Mouse (Mus musculus) heart, adult 2 months (tissue): ENCODE data around the gene Xpot. TPM values are rescaled to one million over a fixed set of nuclear protein-coding genes. Genes with fewer than 3 reads are reported as not detected.

Experiments
- DNase-seq, 2 experiments: peaks; one replicate each; pipeline ENCODE4 v3.0.0; 2021
- H3K27ac ChIP-seq: fragments of 200-600 bp; 2 replicates; pipeline ENCODE4 v1.8.1; 2022
- H3K27me3 ChIP-seq: fragments of 200-500 bp; 2 replicates; pipeline ENCODE4 v1.6.1; 2012; ENCODE audit warnings: mild to moderate bottlenecking, low read length, inconsistent platforms, mixed read lengths; ENCODE audit not compliant: control insufficient read depth, insufficient read depth
- H3K36me3 ChIP-seq: fragments of 200-500 bp; 2 replicates; pipeline ENCODE4 v1.6.1; 2012; ENCODE audit warnings: low read length, inconsistent platforms; ENCODE audit not compliant: control insufficient read depth, insufficient read depth
- H3K4me1 ChIP-seq: fragments of 200-500 bp; 2 replicates; pipeline ENCODE4 v1.6.1; 2011; ENCODE audit warnings: low read length; ENCODE audit not compliant: control insufficient read depth, insufficient read depth
- H3K4me3 ChIP-seq: fragments of 200-600 bp; 2 replicates; pipeline ENCODE4 v1.8.1; 2022
- H3K79me2 ChIP-seq: fragments of 200-500 bp; replicated peaks from 2 replicates; pipeline ENCODE4 v1.6.1; 2012; ENCODE audit warnings: mild to moderate bottlenecking, inconsistent platforms, low read length, moderate library complexity, mixed read lengths; ENCODE audit not compliant: control insufficient read depth, insufficient read depth
- H3K9ac ChIP-seq: fragments of 200-500 bp; 2 replicates; pipeline ENCODE4 v1.6.1; 2012; ENCODE audit warnings: low read depth, mild to moderate bottlenecking, control low read depth, inconsistent platforms, low read length, mixed read lengths
- CTCF ChIP-seq: fragments of 200-600 bp; IDR thresholded peaks from 2 replicates; pipeline ENCODE4 v1.8.1; 2022; ENCODE audit warnings: antibody characterized with exemption, mild to moderate bottlenecking, moderate library complexity
- EP300 ChIP-seq: fragments of 200-500 bp; IDR thresholded peaks from 2 replicates; pipeline ENCODE4 v1.6.1; 2011; ENCODE audit warnings: low read depth, low read length, control low read depth; ENCODE audit not compliant: insufficient read depth
- POLR2A ChIP-seq: fragments of 200-500 bp; IDR thresholded peaks from 2 replicates; pipeline ENCODE4 v1.6.1; 2011; ENCODE audit warnings: mild to moderate bottlenecking, low read depth, low read length, control low read depth; ENCODE audit not compliant: insufficient read depth
- WGBS: fragments of 180-500 bp; shearing (Covaris S2); methylation state at CpG from one replicate; pipeline ENCODE4 v1.1.7; 2018; 5-methylcytosine and 5-hydroxymethylcytosine counted together
- intact Hi-C: fragments of 180-260 bp; cut with DNase I; formaldehyde crosslinking; loops from one replicate; pipeline ENCODE4 v1.15.1; 2025
- polyA plus RNA-seq: library from polyadenylated mRNA; depleted of rRNA; stranded (reverse); fragments of >200 nt; gene quantifications from 2 replicates; pipeline ENCODE4 v1.2.3, GENCODE M21; 2012
- total RNA-seq, 2 experiments: library from RNA; stranded (reverse); gene quantifications; 2 replicates each; pipeline ENCODE4 v1.2.3; 2021

Xpot gene
- total and polyA plus RNA-seq, 3 experiments, result 30.0 to 43.8 (median 30.8) TPM

DNA sequence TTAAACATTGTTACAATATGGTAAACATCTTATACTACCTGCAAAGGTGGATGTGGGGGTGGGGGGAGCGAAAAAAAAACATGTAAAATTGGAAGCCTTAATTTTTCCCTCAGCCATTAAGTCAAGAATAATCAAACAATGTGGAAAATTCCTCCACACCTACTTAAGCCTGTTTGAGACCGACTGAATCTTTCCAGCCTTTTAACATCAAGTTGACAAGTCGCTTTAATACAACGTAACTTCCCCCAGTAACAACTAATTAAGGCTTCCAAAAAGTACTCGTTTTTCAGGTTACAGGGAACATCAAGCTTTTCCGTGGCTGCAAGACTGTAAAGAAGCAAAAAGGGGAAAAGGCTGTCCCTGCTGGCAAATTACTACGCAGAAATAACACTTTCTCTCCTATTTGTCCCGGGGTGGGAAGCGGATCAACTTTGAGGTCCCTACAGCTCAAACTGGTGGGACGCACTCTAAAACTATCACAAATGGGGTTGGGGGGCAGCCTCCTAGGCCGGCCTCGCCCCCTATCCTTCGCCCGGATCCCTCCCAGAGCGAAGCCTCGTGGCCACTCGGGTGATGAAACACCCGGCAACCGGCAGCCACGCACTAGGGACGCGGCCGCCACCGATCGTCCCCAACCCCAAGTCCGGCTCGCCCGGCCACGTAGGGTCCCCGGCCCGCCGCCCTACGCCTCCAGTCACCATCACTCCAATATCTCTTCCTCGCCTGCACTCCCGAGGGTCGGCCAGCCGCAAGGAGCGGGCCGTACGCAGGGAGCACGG is 536 bp downstream of the Xpot start:
- TF ChIP-seq EP300 (no peak), CTCF (no peak), POLR2A (no peak)
- H3K27ac ChIP-seq, result peak overlapping the region; percentile 90
- H3K4me3 ChIP-seq, result peak overlapping the region; percentile 91
- peaks cover 3% of the 10 kb centered on the region; the same call in 1 of the 2 replicates for H3K4me1 ChIP-seq
- H3K9ac ChIP-seq, result peak overlapping the region; percentile 93
- H3K79me2 ChIP-seq, result 0 out of 2 replicates have a peak, but pooled peaks cover 4% of the 10 kb centered on the region
- H3K36me3 ChIP-seq, result peaks cover 8% of the 10 kb centered on the region
- under 1% methylated on average over 41 of the region's 41 CpGs for WGBS
- no peak for DNase-seq
- intact Hi-C loops, result loop anchor here (1.0 kb wide), 1 partner anchor 38 kb away; no protein-coding TSS in a partner anchor
- H3K27me3 ChIP-seq, result no peaks in the 10 kb centered on the region

DNA sequence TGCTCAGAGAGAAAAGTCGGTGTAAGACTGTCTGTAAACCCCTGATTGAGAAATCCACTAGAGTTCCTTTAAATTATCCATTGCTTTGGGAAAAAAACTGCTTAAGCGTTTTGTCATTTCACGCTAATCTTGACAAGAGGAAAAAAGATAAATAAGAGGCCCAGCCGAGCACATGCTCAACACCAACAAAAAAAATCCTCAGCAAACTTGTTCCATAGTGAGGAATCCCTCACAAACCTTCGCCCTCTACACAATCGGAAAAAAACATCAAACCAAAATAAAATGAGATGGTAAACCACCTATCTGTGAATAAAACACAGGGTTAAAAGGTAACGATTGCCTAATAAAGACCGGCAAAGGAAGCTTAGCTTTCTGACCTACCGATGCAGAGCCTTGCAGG is 1.1 kb downstream of the Xpot start:
- H3K79me2 ChIP-seq, result 0 out of 2 replicates have a peak, but pooled peaks cover 4% of the 10 kb centered on the region
- no peak for DNase-seq
- TF ChIP-seq POLR2A (no peak), EP300 (no peak), CTCF (no peak)
- intact Hi-C loops, result loop anchor here (1.0 kb wide), 1 partner anchor 38 kb away; no protein-coding TSS in a partner anchor
- H3K4me3 ChIP-seq, result peak overlapping the region; percentile 91
- H3K27ac ChIP-seq, result no peak overlapping the region
- peaks cover 8% of the 10 kb centered on the region for H3K36me3 ChIP-seq
- H3K9ac ChIP-seq, result peak overlapping the region; percentile 93; the same call in 1 of the 2 replicates
- 12% methylated on average over 9 of the region's 9 CpGs for WGBS
- peaks cover 3% of the 10 kb centered on the region; the same call in 1 of the 2 replicates for H3K4me1 ChIP-seq
- H3K27me3 ChIP-seq, result no peaks in the 10 kb centered on the region

DNA sequence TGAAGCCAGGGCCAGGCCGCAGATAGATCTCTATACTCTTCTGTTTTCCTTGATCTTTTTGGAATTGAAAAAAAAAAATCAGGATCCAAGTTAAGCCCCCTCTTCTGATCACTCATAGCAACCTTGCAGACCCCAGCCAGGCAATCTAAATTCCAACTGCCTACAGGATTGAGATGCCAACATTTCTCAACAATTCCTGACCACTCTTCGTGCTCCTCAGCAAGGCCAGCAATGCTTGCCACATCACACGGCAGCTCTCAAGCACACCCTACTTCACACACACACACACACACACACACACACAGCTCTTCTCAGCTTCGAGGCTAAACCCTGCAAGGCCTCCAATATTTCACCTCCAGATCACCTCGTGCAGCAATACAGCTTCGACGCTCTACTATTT is 2.5 kb downstream of the Xpot start:
- TF ChIP-seq CTCF (no peak), POLR2A (no peak), EP300 (no peak)
- H3K79me2 ChIP-seq, result 0 out of 2 replicates have a peak, but pooled peaks cover 4% of the 10 kb centered on the region
- H3K9ac ChIP-seq, result no peak overlapping the region
- H3K4me1 ChIP-seq, result peaks cover 3% of the 10 kb centered on the region; the same call in 1 of the 2 replicates
- H3K4me3 ChIP-seq, result no peak overlapping the region
- peaks cover 8% of the 10 kb centered on the region for H3K36me3 ChIP-seq
- no peaks in the 10 kb centered on the region for H3K27me3 ChIP-seq
- WGBS, result 82% methylated on average over 7 of the region's 7 CpGs
- intact Hi-C loops, result no loop called here
- no peak overlapping the region for H3K27ac ChIP-seq
- DNase-seq, result no peak

DNA sequence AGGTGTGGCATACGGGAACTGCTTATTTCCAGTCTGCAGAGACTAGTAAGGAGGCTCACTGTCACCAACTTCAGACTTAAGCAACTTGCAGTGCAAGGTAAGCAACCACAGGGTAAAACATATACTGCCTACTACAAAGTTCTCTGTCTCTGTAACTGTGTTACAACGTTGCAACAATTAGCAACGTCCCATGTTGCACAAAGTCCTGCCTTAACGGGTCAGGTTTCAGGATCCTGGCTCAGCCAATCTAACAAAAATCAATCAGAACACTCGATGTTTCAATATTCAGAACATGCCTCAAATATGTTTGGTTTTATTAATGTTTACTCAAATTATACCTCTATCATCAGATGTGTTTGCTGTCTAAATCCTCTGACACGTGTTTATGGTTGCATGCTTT is 3.7 kb downstream of the Xpot start:
- no peak for TF ChIP-seq CTCF
- no peak for TF ChIP-seq EP300
- TF ChIP-seq POLR2A, result no peak
- Histone ChIP-seq H3K79me2 (0 out of 2 replicates have a peak, but pooled peaks cover 4% of the 10 kb centered on the region), H3K4me3 (no peak overlapping the region), H3K9ac (no peak overlapping the region), H3K27ac (no peak overlapping the region), H3K36me3 (peaks cover 8% of the 10 kb centered on the region), H3K4me1 (peaks cover 3% of the 10 kb centered on the region; the same call in 1 of the 2 replicates), H3K27me3 (no peaks in the 10 kb centered on the region)
- intact Hi-C loops, result no loop called here
- 85% methylated on average over 6 of the region's 6 CpGs for WGBS
- no peak for DNase-seq

DNA sequence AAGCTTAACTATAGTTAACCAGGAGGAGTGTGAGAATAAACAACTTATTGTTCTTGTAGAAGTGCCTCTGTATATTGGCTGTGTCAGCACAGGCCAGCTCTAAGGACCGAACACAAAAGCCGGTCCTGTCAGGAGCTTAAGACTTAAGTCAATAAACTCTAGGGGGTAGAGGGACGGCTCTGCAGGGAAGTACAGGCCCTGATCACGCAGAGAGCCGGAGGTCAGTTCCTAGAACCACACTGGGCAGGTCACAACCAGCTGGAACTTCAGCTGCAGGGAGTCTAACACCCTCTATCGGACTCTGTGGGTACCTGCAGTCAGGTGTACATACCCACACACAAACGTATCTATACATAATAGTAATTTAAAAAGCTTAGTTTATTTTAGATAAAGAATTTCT is 10.2 kb downstream of the Xpot start:
- H3K27me3 ChIP-seq, result no peaks in the 10 kb centered on the region
- H3K4me1 ChIP-seq, result no peaks in the 10 kb centered on the region; the same call in 1 of the 2 replicates
- no peak for DNase-seq
- no peaks in the 10 kb centered on the region for H3K79me2 ChIP-seq
- no peak for TF ChIP-seq POLR2A
- no peak for TF ChIP-seq CTCF
- no peak for TF ChIP-seq EP300
- H3K9ac ChIP-seq, result no peak overlapping the region
- 81% methylated on average over 7 of the region's 7 CpGs for WGBS
- intact Hi-C loops, result no loop called here
- no peak overlapping the region for H3K27ac ChIP-seq
- H3K36me3 ChIP-seq, result no peaks in the 10 kb centered on the region; the same call in 1 of the 2 replicates
- no peak overlapping the region for H3K4me3 ChIP-seq
